Mouse (Mus musculus) forebrain, embryonic 16.5 days (tissue): ENCODE results near the gene Btnl10. TPM values are rescaled to one million over a fixed set of nuclear protein-coding genes. Genes with fewer than 3 reads are reported as not detected.

Experiments used
- ATAC-seq: fragments of 200-750 bp; cut with Nextera tagmentation; 2 replicates; pipeline ENCODE4 v1.8.0; 2017; ENCODE audit warnings: mild to moderate bottlenecking, moderate library complexity
- H3K27ac ChIP-seq: fragments of 300-500 bp; sonication (generic); 2 replicates; pipeline ENCODE4 v1.5.1; 2014; ENCODE audit warnings: low read length, control low read depth
- H3K27me3 ChIP-seq: fragments of 300-500 bp; sonication (generic); replicated peaks from 2 replicates; pipeline ENCODE4 v1.6.1; 2014; ENCODE audit warnings: low read length; ENCODE audit not compliant: control insufficient read depth, insufficient read depth
- H3K36me3 ChIP-seq: fragments of 300-500 bp; sonication (generic); 2 replicates; pipeline ENCODE4 v1.6.1; 2014; ENCODE audit not compliant: control insufficient read depth, insufficient read depth
- H3K4me1 ChIP-seq: fragments of 300-500 bp; sonication (generic); replicated peaks from 2 replicates; pipeline ENCODE4 v1.6.1; 2014; ENCODE audit warnings: low read length; ENCODE audit not compliant: control insufficient read depth, insufficient read depth
- H3K4me2 ChIP-seq: fragments of 300-500 bp; sonication (generic); 2 replicates; pipeline ENCODE4 v1.6.1; 2014; ENCODE audit warnings: mild to moderate bottlenecking, low read length, control low read depth
- H3K4me3 ChIP-seq: fragments of 300-500 bp; sonication (generic); replicated peaks from 2 replicates; pipeline ENCODE4 v1.5.1; 2014; ENCODE audit warnings: mild to moderate bottlenecking, low read length, control low read depth
- H3K9ac ChIP-seq: fragments of 300-500 bp; sonication (generic); replicated peaks from 2 replicates; pipeline ENCODE4 v1.6.1; 2014; ENCODE audit warnings: low read depth, low read length, control low read depth
- H3K9me3 ChIP-seq: fragments of 300-500 bp; sonication (generic); 2 replicates; pipeline ENCODE4 v1.6.1; 2016; ENCODE audit warnings: low read length; ENCODE audit not compliant: control insufficient read depth
- WGBS: fragments of 180-500 bp; shearing (Covaris S2); extraction: QIAGEN DNeasy Blood & Tissue Kit; methylation state at CpG from one replicate; pipeline ENCODE4 v1.1.7; 2014; 5-methylcytosine and 5-hydroxymethylcytosine counted together
- polyA plus RNA-seq: library from polyadenylated mRNA; unstranded; fragments of >200 nt; fragmentation: Nextera tagmentation; extraction: Ambion mirVana; gene quantifications from 2 replicates; pipeline ENCODE4 v1.2.1, GENCODE M21; 2015

Gene Btnl10
- polyA plus RNA-seq, 1 experiment from 2014 or later = not detected

DNA sequence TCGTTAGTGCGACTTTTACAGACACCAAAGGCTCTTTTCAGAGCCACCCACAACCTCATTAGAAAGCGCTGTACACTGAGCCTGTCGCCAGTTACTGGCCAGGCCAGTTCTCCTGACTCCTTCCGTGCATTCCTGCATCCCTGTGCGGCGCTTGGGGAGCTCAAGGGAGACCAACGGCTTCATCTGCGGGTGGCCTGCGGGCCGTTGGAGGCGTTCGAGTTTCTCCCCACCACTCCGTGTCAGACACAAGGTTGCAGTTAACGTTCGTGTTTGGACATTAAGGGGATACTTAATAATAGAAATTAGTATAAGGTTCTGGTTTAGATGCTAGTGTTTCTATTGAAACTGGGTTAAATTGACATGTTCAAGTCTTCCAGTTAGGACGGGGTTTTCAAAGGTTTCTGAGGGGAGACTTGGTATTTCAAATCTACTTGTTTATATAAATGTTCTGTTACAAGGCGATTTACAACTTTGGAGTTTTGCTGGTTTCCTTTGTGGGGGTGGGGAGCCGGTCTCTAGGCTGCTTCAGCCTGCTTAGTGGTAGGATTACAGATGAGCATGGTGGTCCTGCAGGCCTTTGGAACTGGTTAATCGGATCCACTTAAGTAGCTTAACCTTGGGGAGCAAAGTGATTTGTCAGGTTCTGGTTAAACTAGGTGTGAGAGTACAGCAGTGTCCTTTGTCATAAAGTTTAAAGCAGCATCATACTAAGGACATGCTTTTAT, 37.6 kb downstream of the Btnl10 start:
- Histone ChIP-seq H3K4me3 (peak overlapping the region; percentile 99), H3K36me3 (no peaks in the 10 kb centered on the region), H3K27me3 (no peaks in the 10 kb centered on the region), H3K9ac (peak overlapping the region; percentile 95), H3K4me1 (peaks cover 58% of the 10 kb centered on the region), H3K9me3 (no peaks in the 10 kb centered on the region), H3K4me2 (peak overlapping the region; percentile 91), H3K27ac (peak overlapping the region; percentile 100)
- WGBS = under 1% methylated on average over 20 of the region's 20 CpGs
- ATAC-seq = peak; percentile 9

- H3K4me1 ChIP-seq = peaks cover 57% of the 10 kb centered on the region
- no peaks in the 10 kb centered on the region for H3K36me3 ChIP-seq
- no peaks in the 10 kb centered on the region for H3K27me3 ChIP-seq
- no peaks in the 10 kb centered on the region for H3K9me3 ChIP-seq
- no peak for ATAC-seq
- 9% methylated on average over 8 of the region's 8 CpGs for WGBS
- no peak overlapping the region for H3K27ac ChIP-seq
- H3K4me2 ChIP-seq = peak overlapping the region; percentile 91
- H3K4me3 ChIP-seq = peak overlapping the region; percentile 99
- peak overlapping the region; percentile 95 for H3K9ac ChIP-seq
These were observed 38.2 kb downstream of the Btnl10 start for GRCm38 (mm10) chr11:58955868-58956257.

GRCm38 (mm10) chr11:58957226-58957914, 39.7 kb downstream of the Btnl10 start:
- no peak for ATAC-seq
- Histone ChIP-seq H3K27ac (peak overlapping the region; percentile 29), H3K4me1 (peaks cover 43% of the 10 kb centered on the region), H3K9me3 (no peaks in the 10 kb centered on the region), H3K27me3 (no peaks in the 10 kb centered on the region), H3K9ac (peak overlapping the region; percentile 95), H3K4me2 (peak overlapping the region; percentile 91), H3K4me3 (peak overlapping the region; percentile 99), H3K36me3 (no peaks in the 10 kb centered on the region)
- WGBS = 62% methylated on average over 5 of the region's 5 CpGs

DNA sequence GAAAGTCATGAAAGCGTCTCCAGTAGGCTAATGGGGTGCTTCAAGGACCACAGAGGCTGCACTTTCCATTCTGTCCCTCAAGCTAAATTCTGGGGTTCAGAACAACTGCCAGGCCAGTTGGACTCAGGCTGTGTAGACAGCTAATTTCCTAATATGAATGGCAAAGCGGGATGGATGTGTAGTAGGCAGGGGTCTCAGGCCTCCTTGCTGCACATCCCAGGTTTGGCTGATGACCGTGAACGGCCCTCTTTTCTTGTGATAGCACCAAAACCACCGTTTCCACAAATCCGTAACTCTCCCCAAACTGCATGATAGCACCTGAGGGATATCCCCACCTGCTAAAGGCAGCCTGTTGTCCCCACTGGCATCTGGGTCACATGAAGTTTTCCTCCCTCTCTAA, 40.8 kb downstream of the Btnl10 start:
- no peak overlapping the region for H3K9ac ChIP-seq
- no peaks in the 10 kb centered on the region for H3K36me3 ChIP-seq
- H3K9me3 ChIP-seq = no peaks in the 10 kb centered on the region
- ATAC-seq = no peak
- 84% methylated on average over 6 of the region's 6 CpGs for WGBS
- H3K27ac ChIP-seq = no peak overlapping the region
- H3K27me3 ChIP-seq = no peaks in the 10 kb centered on the region
- H3K4me3 ChIP-seq = 0 out of 2 replicates have a peak overlapping the region, but pooled peaks have one; percentile 13
- H3K4me1 ChIP-seq = peaks cover 38% of the 10 kb centered on the region
- peak overlapping the region; percentile 91 for H3K4me2 ChIP-seq

- Histone ChIP-seq H3K4me2 (peak overlapping the region; percentile 90), H3K27ac (peak overlapping the region; percentile 77), H3K9me3 (no peaks in the 10 kb centered on the region), H3K4me1 (peaks cover 41% of the 10 kb centered on the region), H3K36me3 (no peaks in the 10 kb centered on the region), H3K9ac (peak overlapping the region; percentile 71), H3K4me3 (peak overlapping the region; percentile 57), H3K27me3 (no peaks in the 10 kb centered on the region)
- WGBS = 30% methylated on average over 15 of the region's 15 CpGs
- no peak for ATAC-seq
These were observed 41.6 kb downstream of the Btnl10 start for GRCm38 (mm10) chr11:58959186-58959825.

GRCm38 (mm10) chr11:58959921-58960465, 42.3 kb downstream of the Btnl10 start:
- WGBS = under 1% methylated on average over 40 of the region's 40 CpGs
- Histone ChIP-seq H3K4me3 (peak overlapping the region; percentile 57), H3K27me3 (no peaks in the 10 kb centered on the region), H3K9me3 (no peaks in the 10 kb centered on the region), H3K4me2 (peak overlapping the region; percentile 90), H3K36me3 (no peaks in the 10 kb centered on the region), H3K9ac (peak overlapping the region; percentile 71), H3K27ac (peak overlapping the region; percentile 77), H3K4me1 (peaks cover 41% of the 10 kb centered on the region)
- peak; percentile 84 for ATAC-seq

- Histone ChIP-seq H3K4me1 (peaks cover 36% of the 10 kb centered on the region), H3K27me3 (no peaks in the 10 kb centered on the region), H3K36me3 (no peaks in the 10 kb centered on the region), H3K4me3 (no peak overlapping the region), H3K27ac (no peak overlapping the region), H3K9ac (no peak overlapping the region), H3K4me2 (no peak overlapping the region), H3K9me3 (no peaks in the 10 kb centered on the region)
- ATAC-seq = no peak
- 67% methylated on average over 50 of the region's 50 CpGs for WGBS
These were observed 43.9 kb downstream of the Btnl10 start for GRCm38 (mm10) chr11:58961364-58962177.

- Histone ChIP-seq H3K27me3 (no peaks in the 10 kb centered on the region), H3K4me3 (no peak overlapping the region), H3K9ac (no peak overlapping the region), H3K36me3 (no peaks in the 10 kb centered on the region), H3K4me2 (no peak overlapping the region), H3K9me3 (no peaks in the 10 kb centered on the region), H3K27ac (no peak overlapping the region), H3K4me1 (peaks cover 17% of the 10 kb centered on the region)
- ATAC-seq = no peak
- WGBS = 36% methylated on average over 17 of the region's 17 CpGs
These were observed 45.8 kb downstream of the Btnl10 start for GRCm38 (mm10) chr11:58963543-58963942.
